Mouse (Mus musculus) G1E (cell line): ENCODE measurements around the gene Cyp4f16.

Experiments
- CTCF ChIP-seq: IDR thresholded peaks from 2 replicates; pipeline ENCODE4 v1.5.1; 2012; ENCODE audit warnings: low read depth, low read length, inconsistent platforms, mixed read lengths
- GATA1 ChIP-seq: IDR thresholded peaks from 2 replicates; pipeline ENCODE4 v1.6.1; 2012; ENCODE audit warnings: borderline replicate concordance, low read length, inconsistent platforms, mixed read lengths
- POLR2AphosphoS5 ChIP-seq: IDR thresholded peaks from 2 replicates; pipeline ENCODE4 v1.6.1; 2012; ENCODE audit warnings: low read depth, low read length, inconsistent platforms; ENCODE audit not compliant: insufficient replicate concordance
- TAL1 ChIP-seq: conservative IDR thresholded peaks from 2 replicates; pipeline ENCODE4 v1.6.1; 2012; ENCODE audit warnings: low read depth, low read length, inconsistent platforms, mixed read lengths

- no peak for TF ChIP-seq CTCF
- TF ChIP-seq GATA1, result no peak
- TF ChIP-seq POLR2AphosphoS5, result no peak
- TF ChIP-seq TAL1, result no peak
Measured at GRCm38 (mm10) chr17:32516126-32516525, 20.2 kb upstream of the Cyp4f16 start.
